Mouse (Mus musculus): ENCODE results near the gene Trim50. TPM values are rescaled to one million over a fixed set of nuclear protein-coding genes. Genes with fewer than 3 reads are reported as not detected.

Trim50 gene
- not detected in 2 replicates for polyA plus RNA-seq (2015; fragmentation: Nextera tagmentation; extraction: Ambion mirVana)

DNA sequence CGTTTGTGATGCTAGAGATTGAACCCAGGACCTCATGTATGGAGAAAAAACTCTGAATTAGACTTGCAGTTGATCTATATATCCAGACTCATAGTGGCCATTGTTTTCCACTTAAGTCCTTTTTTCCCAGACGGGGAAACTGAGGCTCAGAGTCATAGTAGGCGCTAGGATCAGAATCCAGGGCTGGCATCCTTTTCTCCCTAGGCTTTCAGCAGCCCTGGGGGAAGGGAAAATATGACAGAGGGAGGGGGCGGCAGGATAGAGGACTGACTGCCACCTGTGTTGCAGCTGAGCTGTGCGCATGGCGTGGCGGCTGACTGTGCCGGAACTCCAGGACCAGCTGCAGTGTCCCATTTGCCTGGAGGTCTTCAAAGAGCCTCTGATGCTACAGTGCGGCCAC is at the start of gene Trim50:
TSS of gene Trim50 (plus strand) at position 301 of the 400 bp plus-strand sequence.
- no peaks in the 10 kb centered on the region for H3K36me3 ChIP-seq (ENCODE audit: control insufficient read depth, insufficient read depth, low read length)
- H3K4me2 ChIP-seq (ENCODE audit: low read length), result no peak within 1 kb of the TSS
- no peaks in the 10 kb centered on the region for H3K4me1 ChIP-seq (ENCODE audit: control insufficient read depth, insufficient read depth, low read depth, low read length)
- 63% methylated on average over 9 of the region's 9 CpGs for WGBS
- H3K9ac ChIP-seq (ENCODE audit: low read depth, low read length), result no peak within 1 kb of the TSS
- no peak for ATAC-seq
- H3K4me3 ChIP-seq (ENCODE audit: low read length), result no peak within 1 kb of the TSS
- no peaks in the 10 kb centered on the region for H3K27me3 ChIP-seq (replicated peaks; ENCODE audit: control insufficient read depth, insufficient read depth, low read length)
- H3K27ac ChIP-seq (ENCODE audit: low read depth, low read length), result no peak within 1 kb of the TSS
- H3K9me3 ChIP-seq (ENCODE audit: control insufficient read depth, low read length), result peaks cover 11% of the 10 kb centered on the region

DNA sequence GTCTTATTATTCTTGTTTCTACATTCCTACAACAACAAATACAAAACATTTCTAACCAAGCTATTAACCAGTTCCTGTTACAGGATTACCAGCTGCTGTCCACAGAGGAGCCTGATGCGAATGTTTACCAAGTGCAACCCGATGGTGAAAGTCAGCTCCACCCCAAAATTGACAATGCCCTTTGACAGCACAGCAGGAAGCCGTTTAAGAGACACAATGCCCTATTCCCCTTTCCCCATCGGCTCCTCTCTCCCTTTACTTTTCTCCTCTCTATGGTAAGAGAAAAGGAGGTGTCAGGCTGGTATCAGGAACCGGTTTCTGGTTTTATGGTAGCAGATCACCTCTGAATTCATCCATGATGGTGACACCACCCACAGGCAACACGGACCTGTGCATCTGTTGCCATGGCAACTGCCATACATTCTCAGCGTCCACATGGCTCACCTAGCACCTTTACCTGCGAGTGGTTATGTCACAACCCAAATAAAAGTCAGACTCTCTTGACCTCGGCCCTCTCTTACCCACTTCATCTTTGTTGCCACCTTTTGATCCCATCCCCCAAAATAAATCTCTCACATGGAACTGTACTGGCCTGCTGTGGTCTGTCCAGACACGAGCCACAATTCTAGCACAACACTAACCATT is 46.7 kb upstream of the Trim50 start:
- WGBS, result 40% methylated on average over 10 of the region's 10 CpGs
- H3K4me1 ChIP-seq (ENCODE audit: control insufficient read depth, insufficient read depth, low read depth, low read length), result no peaks in the 10 kb centered on the region
- no peak for ATAC-seq

GRCm38 (mm10) chr5:135316177-135316576 is 36.9 kb upstream of the Trim50 start:
- Histone ChIP-seq H3K27ac (ENCODE audit: low read depth, low read length) (no peak overlapping the region), H3K4me1 (ENCODE audit: control insufficient read depth, insufficient read depth, low read depth, low read length) (no peaks in the 10 kb centered on the region), H3K9ac (ENCODE audit: low read depth, low read length) (no peak overlapping the region), H3K36me3 (ENCODE audit: control insufficient read depth, insufficient read depth, low read length) (no peaks in the 10 kb centered on the region), H3K4me2 (ENCODE audit: low read length) (no peak overlapping the region), H3K9me3 (ENCODE audit: control insufficient read depth, low read length) (no peaks in the 10 kb centered on the region), H3K27me3 (replicated peaks; ENCODE audit: control insufficient read depth, insufficient read depth, low read length) (no peaks in the 10 kb centered on the region), H3K4me3 (ENCODE audit: low read length) (no peak overlapping the region)
- 88% methylated on average over 3 of the region's 3 CpGs for WGBS
- no peak for ATAC-seq

More for the DNA sequence above, 46.7 kb upstream of the Trim50 start:
- Histone ChIP-seq H3K9me3 (ENCODE audit: control insufficient read depth, low read length) (no peaks in the 10 kb centered on the region), H3K27me3 (replicated peaks; ENCODE audit: control insufficient read depth, insufficient read depth, low read length) (no peaks in the 10 kb centered on the region), H3K27ac (ENCODE audit: low read depth, low read length) (no peak overlapping the region), H3K9ac (ENCODE audit: low read depth, low read length) (no peak overlapping the region), H3K4me3 (ENCODE audit: low read length) (no peak overlapping the region), H3K4me2 (ENCODE audit: low read length) (no peak overlapping the region), H3K36me3 (ENCODE audit: control insufficient read depth, insufficient read depth, low read length) (no peaks in the 10 kb centered on the region)

GRCm38 (mm10) chr5:135319856-135320255 is 33.2 kb upstream of the Trim50 start:
- H3K9me3 ChIP-seq (ENCODE audit: control insufficient read depth, low read length), result no peaks in the 10 kb centered on the region
- no peak overlapping the region for H3K9ac ChIP-seq (ENCODE audit: low read depth, low read length)
- H3K27me3 ChIP-seq (replicated peaks; ENCODE audit: control insufficient read depth, insufficient read depth, low read length), result no peaks in the 10 kb centered on the region
- H3K27ac ChIP-seq (ENCODE audit: low read depth, low read length), result no peak overlapping the region
- H3K36me3 ChIP-seq (ENCODE audit: control insufficient read depth, insufficient read depth, low read length), result no peaks in the 10 kb centered on the region
- no peaks in the 10 kb centered on the region for H3K4me1 ChIP-seq (ENCODE audit: control insufficient read depth, insufficient read depth, low read depth, low read length)
- H3K4me2 ChIP-seq (ENCODE audit: low read length), result no peak overlapping the region
- H3K4me3 ChIP-seq (ENCODE audit: low read length), result no peak overlapping the region
- 74% methylated on average over 2 of the region's 2 CpGs for WGBS
- ATAC-seq, result no peak

DNA sequence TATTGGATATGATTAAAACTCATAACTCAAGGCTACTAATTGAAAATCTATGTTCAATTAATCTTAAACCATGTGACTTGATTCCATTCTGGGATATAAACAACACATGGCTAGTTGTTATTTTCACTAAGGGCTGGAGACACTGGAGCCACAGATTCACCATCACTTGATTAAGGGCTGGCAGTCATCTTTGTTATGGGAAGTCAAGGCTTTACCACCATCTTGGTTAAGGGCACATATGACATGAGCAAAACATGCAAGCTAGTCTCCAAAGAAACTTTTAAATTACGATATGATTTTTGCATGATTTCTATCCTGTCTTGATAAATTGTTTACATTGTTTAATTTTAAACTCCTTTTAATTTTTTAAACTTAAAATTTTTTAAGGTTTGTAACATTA is 30.9 kb upstream of the Trim50 start:
- 87% methylated on average over 1 of the region's 1 CpGs for WGBS
- H3K4me2 ChIP-seq (ENCODE audit: low read length), result no peak overlapping the region
- ATAC-seq, result no peak
- no peak overlapping the region for H3K9ac ChIP-seq (ENCODE audit: low read depth, low read length)
- H3K27ac ChIP-seq (ENCODE audit: low read depth, low read length), result no peak overlapping the region
- H3K27me3 ChIP-seq (replicated peaks; ENCODE audit: control insufficient read depth, insufficient read depth, low read length), result no peaks in the 10 kb centered on the region
- no peaks in the 10 kb centered on the region for H3K36me3 ChIP-seq (ENCODE audit: control insufficient read depth, insufficient read depth, low read length)
- no peak overlapping the region for H3K4me3 ChIP-seq (ENCODE audit: low read length)
- no peaks in the 10 kb centered on the region for H3K9me3 ChIP-seq (ENCODE audit: control insufficient read depth, low read length)
- no peaks in the 10 kb centered on the region; the same call in 1 of the 2 replicates for H3K4me1 ChIP-seq (ENCODE audit: control insufficient read depth, insufficient read depth, low read depth, low read length)

GRCm38 (mm10) chr5:135326121-135326659 is 26.9 kb upstream of the Trim50 start:
- Histone ChIP-seq H3K4me2 (ENCODE audit: low read length) (no peak overlapping the region), H3K9ac (ENCODE audit: low read depth, low read length) (no peak overlapping the region), H3K4me3 (ENCODE audit: low read length) (no peak overlapping the region), H3K4me1 (ENCODE audit: control insufficient read depth, insufficient read depth, low read depth, low read length) (no peaks in the 10 kb centered on the region; the same call in 1 of the 2 replicates), H3K36me3 (ENCODE audit: control insufficient read depth, insufficient read depth, low read length) (no peaks in the 10 kb centered on the region), H3K9me3 (ENCODE audit: control insufficient read depth, low read length) (no peaks in the 10 kb centered on the region), H3K27me3 (replicated peaks; ENCODE audit: control insufficient read depth, insufficient read depth, low read length) (no peaks in the 10 kb centered on the region), H3K27ac (ENCODE audit: low read depth, low read length) (no peak overlapping the region)
- ATAC-seq, result no peak
- WGBS, result 16% methylated on average over 3 of the region's 3 CpGs

DNA sequence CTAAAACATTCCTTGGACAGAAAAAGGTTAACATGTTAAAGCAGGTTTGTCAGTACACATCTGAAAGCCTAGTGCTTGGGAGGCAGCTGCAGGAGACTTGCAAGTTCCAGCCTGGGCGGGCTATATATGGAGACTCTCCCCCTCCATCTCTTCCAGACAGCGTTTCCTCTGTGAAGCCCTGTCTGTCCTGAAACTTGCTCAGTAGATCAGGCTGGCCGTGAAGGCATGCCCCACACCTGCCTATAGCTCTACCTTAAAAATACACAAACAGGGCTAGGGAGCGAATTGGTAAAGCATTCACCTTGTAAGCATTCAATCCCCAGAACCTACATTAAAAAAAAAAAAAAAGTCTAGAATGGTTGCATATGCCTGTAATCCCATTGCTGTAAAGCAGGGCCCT is 23.6 kb upstream of the Trim50 start:
- Histone ChIP-seq H3K4me1 (ENCODE audit: control insufficient read depth, insufficient read depth, low read depth, low read length) (no peaks in the 10 kb centered on the region; the same call in 1 of the 2 replicates), H3K4me2 (ENCODE audit: low read length) (no peak overlapping the region), H3K36me3 (ENCODE audit: control insufficient read depth, insufficient read depth, low read length) (no peaks in the 10 kb centered on the region), H3K9ac (ENCODE audit: low read depth, low read length) (no peak overlapping the region), H3K27me3 (replicated peaks; ENCODE audit: control insufficient read depth, insufficient read depth, low read length) (no peaks in the 10 kb centered on the region), H3K4me3 (ENCODE audit: low read length) (no peak overlapping the region), H3K9me3 (ENCODE audit: control insufficient read depth, low read length) (no peaks in the 10 kb centered on the region), H3K27ac (ENCODE audit: low read depth, low read length) (no peak overlapping the region)
- 86% methylated on average over 4 of the region's 4 CpGs for WGBS
- no peak for ATAC-seq

GRCm38 (mm10) chr5:135330201-135330600 is 22.9 kb upstream of the Trim50 start:
- H3K36me3 ChIP-seq (ENCODE audit: control insufficient read depth, insufficient read depth, low read length), result no peaks in the 10 kb centered on the region
- H3K4me3 ChIP-seq (ENCODE audit: low read length), result no peak overlapping the region
- WGBS, result 88% methylated on average over 5 of the region's 5 CpGs
- ATAC-seq, result no peak
- no peak overlapping the region for H3K27ac ChIP-seq (ENCODE audit: low read depth, low read length)
- no peaks in the 10 kb centered on the region for H3K9me3 ChIP-seq (ENCODE audit: control insufficient read depth, low read length)
- H3K4me1 ChIP-seq (ENCODE audit: control insufficient read depth, insufficient read depth, low read depth, low read length), result no peaks in the 10 kb centered on the region; the same call in 1 of the 2 replicates
- no peak overlapping the region for H3K9ac ChIP-seq (ENCODE audit: low read depth, low read length)
- H3K27me3 ChIP-seq (replicated peaks; ENCODE audit: control insufficient read depth, insufficient read depth, low read length), result no peaks in the 10 kb centered on the region
- no peak overlapping the region for H3K4me2 ChIP-seq (ENCODE audit: low read length)

- Histone ChIP-seq H3K36me3 (ENCODE audit: control insufficient read depth, insufficient read depth, low read length) (no peaks in the 10 kb centered on the region), H3K4me3 (ENCODE audit: low read length) (no peak overlapping the region), H3K27ac (ENCODE audit: low read depth, low read length) (no peak overlapping the region), H3K27me3 (replicated peaks; ENCODE audit: control insufficient read depth, insufficient read depth, low read length) (no peaks in the 10 kb centered on the region), H3K9ac (ENCODE audit: low read depth, low read length) (no peak overlapping the region), H3K4me1 (ENCODE audit: control insufficient read depth, insufficient read depth, low read depth, low read length) (no peaks in the 10 kb centered on the region; the same call in 1 of the 2 replicates), H3K4me2 (ENCODE audit: low read length) (no peak overlapping the region), H3K9me3 (ENCODE audit: control insufficient read depth, low read length) (no peaks in the 10 kb centered on the region)
- no peak for ATAC-seq
- 88% methylated on average over 6 of the region's 6 CpGs for WGBS
Observed at GRCm38 (mm10) chr5:135331161-135331560, 21.9 kb upstream of the Trim50 start.

Measured in hindbrain, embryonic 16.5 days (tissue).